Mouse (Mus musculus): ENCODE data around the gene Zfp628. TPM values are rescaled to one million over a fixed set of nuclear protein-coding genes. Genes with fewer than 3 reads are reported as not detected.

The Zfp628 gene
- polyA plus RNA-seq, 1 experiment from 2014 or later = 5.1 TPM

DNA sequence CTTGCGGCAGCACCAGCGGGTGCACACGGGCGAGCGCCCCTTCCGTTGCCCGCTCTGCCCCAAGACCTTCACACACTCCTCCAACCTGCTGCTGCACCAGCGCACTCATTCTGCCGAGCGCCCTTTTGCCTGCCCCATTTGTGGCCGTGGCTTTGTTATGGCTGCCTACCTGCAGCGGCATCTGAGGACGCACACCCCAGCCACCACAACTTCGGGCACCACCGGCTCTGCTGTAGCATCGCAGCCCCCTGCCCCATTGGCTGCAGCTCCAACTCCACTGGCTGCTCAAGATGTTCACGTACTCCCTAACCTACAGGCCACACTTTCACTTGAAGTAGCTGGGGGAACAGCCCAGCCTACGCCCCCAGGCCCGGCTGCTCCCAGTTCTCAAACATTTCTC is 5.5 kb downstream of the Zfp628 start:
- peak overlapping the region; percentile 20 for H3K4me3 ChIP-seq
- H3K27ac ChIP-seq = peak overlapping the region; percentile 89
- no peak for DNase-seq (ENCODE audit: low spot score)
- H3K27me3 ChIP-seq (ENCODE audit: low read depth, poor library complexity, severe bottlenecking) = no peaks in the 10 kb centered on the region
- 92% methylated on average over 19 of the region's 19 CpGs for WGBS
- H3K36me3 ChIP-seq = peaks cover 47% of the 10 kb centered on the region
- peaks cover 73% of the 10 kb centered on the region for H3K4me1 ChIP-seq
- H3K9me3 ChIP-seq (replicated peaks) = 0 out of 2 replicates have a peak, but pooled peaks cover 1% of the 10 kb centered on the region

DNA sequence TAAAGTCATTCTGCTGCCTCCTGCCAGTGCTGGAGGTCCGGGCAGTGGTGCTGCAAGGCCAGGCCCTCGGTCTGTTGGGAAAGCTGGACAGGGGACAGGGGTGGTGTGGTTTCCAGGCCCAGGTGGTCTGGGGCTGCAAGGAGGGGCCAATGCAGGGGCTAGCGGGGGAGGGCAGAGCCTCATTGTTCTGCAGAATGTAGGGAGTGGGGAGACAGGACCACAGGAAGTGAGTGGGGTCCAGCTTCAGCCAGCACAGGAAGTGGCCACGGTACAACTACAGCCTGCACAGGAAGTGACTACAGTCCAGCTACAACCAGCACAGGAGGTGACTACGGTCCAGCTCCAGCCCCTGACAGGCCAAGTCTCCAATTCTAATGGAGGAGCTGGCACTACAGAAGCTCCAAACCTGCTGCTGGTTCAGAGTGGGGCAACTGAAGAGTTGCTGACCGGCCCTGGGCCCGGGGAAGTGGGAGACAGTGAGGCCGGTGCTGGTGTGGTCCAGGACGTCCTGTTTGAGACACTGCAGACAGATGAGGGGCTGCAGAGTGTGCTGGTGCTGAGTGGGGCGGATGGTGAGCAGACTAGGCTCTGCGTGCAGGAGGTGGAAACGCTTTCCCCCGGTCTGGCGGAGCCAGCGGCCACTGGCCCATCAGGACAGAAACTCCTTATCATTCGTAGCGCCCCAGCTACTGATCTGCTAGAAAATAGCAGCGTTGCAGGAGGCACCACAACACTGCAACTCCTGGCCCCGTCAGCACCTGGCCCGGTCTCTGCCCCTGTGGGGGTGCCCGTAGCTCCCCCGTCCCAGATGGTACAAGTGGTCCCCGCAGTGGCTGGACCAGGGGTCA is 6.2 kb downstream of the Zfp628 start:
- Histone ChIP-seq H3K4me1 (peaks cover 74% of the 10 kb centered on the region), H3K36me3 (peaks cover 47% of the 10 kb centered on the region), H3K4me3 (peak overlapping the region; percentile 20), H3K27me3 (ENCODE audit: low read depth, poor library complexity, severe bottlenecking) (no peaks in the 10 kb centered on the region), H3K27ac (peak overlapping the region; percentile 89), H3K9me3 (replicated peaks) (0 out of 2 replicates have a peak, but pooled peaks cover 1% of the 10 kb centered on the region)
- WGBS = 63% methylated on average over 23 of the region's 23 CpGs
- no peak for DNase-seq (ENCODE audit: low spot score)

GRCm38 (mm10) chr7:4921824-4922482 is 6.9 kb downstream of the Zfp628 start, which contains the start of gene Nat14:
TSS of gene Nat14 (plus strand) at chr7:4922028.
- Histone ChIP-seq H3K27me3 (ENCODE audit: low read depth, poor library complexity, severe bottlenecking) (no peaks in the 10 kb centered on the region), H3K36me3 (peaks cover 47% of the 10 kb centered on the region), H3K4me1 (peaks cover 74% of the 10 kb centered on the region), H3K4me3 (peak within 1 kb of the TSS; percentile 56), H3K27ac (peak within 1 kb of the TSS; percentile 89), H3K9me3 (replicated peaks) (0 out of 2 replicates have a peak, but pooled peaks cover 1% of the 10 kb centered on the region)
- no peak for DNase-seq (ENCODE audit: low spot score)
- 38% methylated on average over 8 of the region's 8 CpGs for WGBS

- H3K27ac ChIP-seq = peak overlapping the region; percentile 89
- H3K4me3 ChIP-seq = peak overlapping the region; percentile 56
- H3K27me3 ChIP-seq (ENCODE audit: low read depth, poor library complexity, severe bottlenecking) = no peaks in the 10 kb centered on the region
- under 1% methylated on average over 14 of the region's 14 CpGs for WGBS
- H3K4me1 ChIP-seq = peaks cover 78% of the 10 kb centered on the region
- peak; percentile 92 for DNase-seq (ENCODE audit: low spot score)
- H3K36me3 ChIP-seq = peaks cover 43% of the 10 kb centered on the region
- 0 out of 2 replicates have a peak, but pooled peaks cover 1% of the 10 kb centered on the region for H3K9me3 ChIP-seq (replicated peaks)
Measured at GRCm38 (mm10) chr7:4922508-4922907, 7.5 kb downstream of the Zfp628 start.

DNA sequence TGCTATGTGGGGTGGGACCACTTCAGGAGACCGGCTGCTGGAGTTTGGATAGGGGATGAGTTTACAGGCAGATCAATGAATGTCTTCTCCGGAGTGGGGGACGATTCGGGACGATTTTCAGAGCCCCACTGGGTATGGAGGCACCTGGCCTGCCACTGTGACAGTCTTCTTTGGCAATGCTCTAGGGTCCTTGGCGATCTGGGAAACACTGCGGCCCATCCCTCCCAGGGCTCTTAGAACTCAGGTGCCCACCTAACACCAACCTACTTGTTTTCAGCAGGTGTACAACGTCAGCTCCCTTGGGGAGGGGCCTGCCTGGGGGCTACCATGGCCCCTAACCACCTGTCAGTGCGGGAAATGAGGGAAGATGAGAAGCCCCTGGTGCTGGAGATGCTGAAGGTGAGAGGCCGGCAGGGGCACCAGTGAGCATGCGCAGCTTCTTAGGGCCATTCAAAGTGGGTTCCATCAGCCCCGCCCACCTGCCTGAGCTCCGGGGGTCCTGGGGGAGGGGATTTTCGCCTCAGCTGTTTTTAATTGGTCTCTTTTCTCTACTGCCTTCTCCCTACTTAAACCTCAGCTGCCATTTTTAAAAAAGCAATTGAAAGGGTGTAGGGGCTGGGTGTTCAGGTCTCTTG is 8.0 kb downstream of the Zfp628 start:
- Histone ChIP-seq H3K4me1 (peaks cover 84% of the 10 kb centered on the region), H3K27ac (peak overlapping the region; percentile 89), H3K4me3 (peak overlapping the region; percentile 56), H3K9me3 (replicated peaks) (0 out of 2 replicates have a peak, but pooled peaks cover 1% of the 10 kb centered on the region), H3K36me3 (peaks cover 37% of the 10 kb centered on the region), H3K27me3 (ENCODE audit: low read depth, poor library complexity, severe bottlenecking) (no peaks in the 10 kb centered on the region)
- WGBS = 1% methylated on average over 14 of the region's 14 CpGs
- DNase-seq (ENCODE audit: low spot score) = peak; percentile 87

- Histone ChIP-seq H3K4me1 (peaks cover 87% of the 10 kb centered on the region), H3K27ac (peak overlapping the region; percentile 89), H3K4me3 (peak overlapping the region; percentile 56), H3K9me3 (replicated peaks) (0 out of 2 replicates have a peak, but pooled peaks cover 1% of the 10 kb centered on the region), H3K36me3 (peaks cover 30% of the 10 kb centered on the region), H3K27me3 (ENCODE audit: low read depth, poor library complexity, severe bottlenecking) (no peaks in the 10 kb centered on the region)
- 3% methylated on average over 37 of the region's 37 CpGs for WGBS
- DNase-seq (ENCODE audit: low spot score) = peak; percentile 69
Measured at GRCm38 (mm10) chr7:4923586-4924364, 8.8 kb downstream of the Zfp628 start.

DNA sequence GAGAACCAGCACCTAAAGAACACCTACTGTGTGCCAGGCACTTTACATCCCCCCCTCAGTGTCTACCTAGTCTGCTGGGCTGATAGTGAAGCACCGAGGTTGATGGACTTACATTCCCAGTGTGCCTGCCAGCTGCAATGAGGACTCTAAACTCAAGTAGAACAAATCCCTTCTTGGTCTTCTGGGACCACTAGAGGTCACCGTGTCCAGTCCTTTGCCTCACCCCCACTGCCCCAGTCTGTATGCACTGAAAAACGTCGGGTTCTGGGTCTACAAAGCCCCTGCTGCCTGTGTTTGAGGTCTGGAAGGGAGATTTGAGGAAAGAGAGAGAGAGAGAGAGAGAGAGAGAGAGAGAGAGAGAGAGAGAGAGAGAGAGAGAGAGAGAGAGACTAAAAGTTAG is 9.5 kb downstream of the Zfp628 start:
- peaks cover 23% of the 10 kb centered on the region for H3K36me3 ChIP-seq
- H3K9me3 ChIP-seq (replicated peaks) = 0 out of 2 replicates have a peak, but pooled peaks cover 1% of the 10 kb centered on the region
- H3K4me3 ChIP-seq = peak overlapping the region; percentile 56
- H3K27me3 ChIP-seq (ENCODE audit: low read depth, poor library complexity, severe bottlenecking) = no peaks in the 10 kb centered on the region
- DNase-seq (ENCODE audit: low spot score) = peak; percentile 51
- peaks cover 87% of the 10 kb centered on the region for H3K4me1 ChIP-seq
- H3K27ac ChIP-seq = peak overlapping the region; percentile 89
- 2% methylated on average over 4 of the region's 4 CpGs for WGBS

- Histone ChIP-seq H3K4me3 (peak overlapping the region; percentile 56), H3K36me3 (peaks cover 19% of the 10 kb centered on the region), H3K27ac (peak overlapping the region; percentile 89), H3K4me1 (peaks cover 85% of the 10 kb centered on the region), H3K9me3 (replicated peaks) (0 out of 2 replicates have a peak, but pooled peaks cover 1% of the 10 kb centered on the region), H3K27me3 (ENCODE audit: low read depth, poor library complexity, severe bottlenecking) (no peaks in the 10 kb centered on the region)
- WGBS = 6% methylated on average over 3 of the region's 4 CpGs
- peak; percentile 63 for DNase-seq (ENCODE audit: low spot score)
Measured at GRCm38 (mm10) chr7:4924891-4925301, 9.9 kb downstream of the Zfp628 start.

GRCm38 (mm10) chr7:4925441-4926381 is 10.7 kb downstream of the Zfp628 start, which contains the start of gene Ssc5d:
TSS of gene Ssc5d (plus strand) at chr7:4925785.
- H3K27ac ChIP-seq = peak within 1 kb of the TSS; percentile 89
- peak within 1 kb of the TSS; percentile 56 for H3K4me3 ChIP-seq
- DNase-seq (ENCODE audit: low spot score) = peak; percentile 60
- H3K9me3 ChIP-seq (replicated peaks) = no peaks in the 10 kb centered on the region
- peaks cover 11% of the 10 kb centered on the region for H3K36me3 ChIP-seq
- no peaks in the 10 kb centered on the region for H3K27me3 ChIP-seq (ENCODE audit: low read depth, poor library complexity, severe bottlenecking)
- WGBS = 11% methylated on average over 6 of the region's 6 CpGs
- H3K4me1 ChIP-seq = peaks cover 77% of the 10 kb centered on the region

- peak overlapping the region; percentile 89 for H3K27ac ChIP-seq
- no peaks in the 10 kb centered on the region for H3K9me3 ChIP-seq (replicated peaks)
- H3K27me3 ChIP-seq (ENCODE audit: low read depth, poor library complexity, severe bottlenecking) = no peaks in the 10 kb centered on the region
- WGBS = 66% methylated on average over 16 of the region's 16 CpGs
- peak overlapping the region; percentile 9; the same call in 1 of the 2 replicates for H3K4me3 ChIP-seq
- H3K36me3 ChIP-seq = no peaks in the 10 kb centered on the region
- H3K4me1 ChIP-seq = peaks cover 66% of the 10 kb centered on the region
- DNase-seq (ENCODE audit: low spot score) = no peak
Measured at GRCm38 (mm10) chr7:4926849-4927248, 11.8 kb downstream of the Zfp628 start.

DNA sequence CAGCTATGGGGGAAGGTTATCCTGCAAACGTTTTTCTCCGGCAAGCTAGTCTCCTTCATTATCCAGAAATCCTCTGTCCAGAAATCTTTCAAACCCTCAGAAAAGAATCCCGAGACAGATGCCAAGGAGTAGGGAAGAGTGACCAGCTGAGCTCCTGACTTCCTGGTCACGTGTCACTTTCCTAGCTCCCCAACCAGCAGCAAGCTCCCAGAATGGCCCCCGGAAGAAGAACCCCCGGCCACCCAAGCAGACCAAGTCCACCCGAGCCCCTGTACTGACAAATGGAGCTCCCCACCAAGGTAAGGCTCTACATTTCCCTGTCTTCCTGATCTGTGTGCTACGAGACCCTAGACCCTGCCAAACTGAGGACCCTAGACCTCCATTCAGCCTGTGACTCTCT is 12.7 kb downstream of the Zfp628 start:
- 66% methylated on average over 8 of the region's 8 CpGs for WGBS
- peak overlapping the region; percentile 89 for H3K27ac ChIP-seq
- H3K4me3 ChIP-seq = no peak overlapping the region
- H3K4me1 ChIP-seq = peaks cover 57% of the 10 kb centered on the region
- no peaks in the 10 kb centered on the region for H3K27me3 ChIP-seq (ENCODE audit: low read depth, poor library complexity, severe bottlenecking)
- DNase-seq (ENCODE audit: low spot score) = no peak
- H3K9me3 ChIP-seq (replicated peaks) = no peaks in the 10 kb centered on the region
- no peaks in the 10 kb centered on the region for H3K36me3 ChIP-seq

All from limb, embryonic 10.5 days (tissue).